Mouse (Mus musculus) testis, adult 2 months (tissue): Measurements from ENCODE around the gene Vipas39. TPM values are rescaled to one million over a fixed set of nuclear protein-coding genes. Genes with fewer than 3 reads are reported as not detected.

ENCODE experiments used
- H3K27ac ChIP-seq: fragments of 200-500 bp; 2 replicates; pipeline ENCODE4 v1.5.1; 2012; ENCODE audit warnings: low read depth, low read length; ENCODE audit not compliant: control insufficient read depth, insufficient read depth
- H3K27me3 ChIP-seq: fragments of 200-500 bp; 2 replicates; pipeline ENCODE4 v1.6.1; 2012; ENCODE audit warnings: mild to moderate bottlenecking, low read length, moderate library complexity; ENCODE audit not compliant: control insufficient read depth, insufficient read depth
- H3K36me3 ChIP-seq: fragments of 200-500 bp; 2 replicates; pipeline ENCODE4 v1.6.1; 2012; ENCODE audit warnings: mild to moderate bottlenecking, low read length; ENCODE audit not compliant: control insufficient read depth, insufficient read depth
- H3K4me1 ChIP-seq: fragments of 200-500 bp; 2 replicates; pipeline ENCODE4 v1.6.1; 2012; ENCODE audit warnings: low read length; ENCODE audit not compliant: control insufficient read depth, insufficient read depth
- H3K4me3 ChIP-seq: fragments of 200-500 bp; 2 replicates; pipeline ENCODE4 v1.5.1; 2012; ENCODE audit warnings: low read depth, mild to moderate bottlenecking, low read length, moderate library complexity, mixed read lengths; ENCODE audit not compliant: control insufficient read depth
- CTCF ChIP-seq: fragments of 200-500 bp; IDR thresholded peaks from 2 replicates; pipeline ENCODE4 v1.5.1; 2012; ENCODE audit warnings: low read depth, mild to moderate bottlenecking, inconsistent platforms, low read length, moderate library complexity; ENCODE audit not compliant: control insufficient read depth, insufficient read depth, insufficient replicate concordance
- POLR2A ChIP-seq: fragments of 200-500 bp; IDR thresholded peaks from 2 replicates; pipeline ENCODE4 v1.6.1; 2012; ENCODE audit warnings: low read depth, mild to moderate bottlenecking, inconsistent platforms, low read length, moderate library complexity; ENCODE audit not compliant: control insufficient read depth
- polyA plus RNA-seq: library from polyadenylated mRNA; depleted of rRNA; stranded (reverse); fragments of >200 nt; gene quantifications from 2 replicates; pipeline ENCODE4 v1.2.3, GENCODE M21; 2012

Gene Vipas39
- polyA plus RNA-seq, 1 experiment = 19.8 TPM

DNA sequence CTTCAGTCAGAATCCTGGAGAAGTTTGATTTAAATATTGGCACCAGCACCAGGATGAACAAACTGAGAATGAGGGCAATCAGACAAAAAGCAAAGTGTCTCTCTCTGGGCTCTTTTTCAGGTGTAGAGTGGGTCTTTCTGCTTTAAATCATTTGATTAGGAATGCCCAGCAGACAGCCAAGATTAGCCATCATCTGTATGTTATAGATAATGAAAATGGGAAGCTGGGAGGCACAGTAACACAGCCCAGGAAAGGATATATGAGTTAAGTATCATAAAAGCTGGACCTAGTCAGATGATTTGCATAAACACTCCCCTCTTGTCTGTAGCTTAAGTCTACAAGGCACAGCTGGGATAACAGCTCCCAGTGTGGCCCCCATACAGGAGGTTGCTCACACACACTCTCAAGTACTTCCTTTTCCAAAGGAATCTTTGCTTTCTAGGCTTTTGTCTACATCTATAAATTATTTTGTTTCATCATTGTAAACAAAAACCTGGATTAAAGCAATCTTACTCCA, 35.6 kb downstream of the Vipas39 start:
- no peak overlapping the region for H3K27ac ChIP-seq
- no peak overlapping the region for H3K4me3 ChIP-seq
- H3K27me3 ChIP-seq = no peaks in the 10 kb centered on the region
- no peaks in the 10 kb centered on the region for H3K36me3 ChIP-seq
- TF ChIP-seq POLR2A = no peak
- no peak for TF ChIP-seq CTCF
- no peaks in the 10 kb centered on the region for H3K4me1 ChIP-seq

DNA sequence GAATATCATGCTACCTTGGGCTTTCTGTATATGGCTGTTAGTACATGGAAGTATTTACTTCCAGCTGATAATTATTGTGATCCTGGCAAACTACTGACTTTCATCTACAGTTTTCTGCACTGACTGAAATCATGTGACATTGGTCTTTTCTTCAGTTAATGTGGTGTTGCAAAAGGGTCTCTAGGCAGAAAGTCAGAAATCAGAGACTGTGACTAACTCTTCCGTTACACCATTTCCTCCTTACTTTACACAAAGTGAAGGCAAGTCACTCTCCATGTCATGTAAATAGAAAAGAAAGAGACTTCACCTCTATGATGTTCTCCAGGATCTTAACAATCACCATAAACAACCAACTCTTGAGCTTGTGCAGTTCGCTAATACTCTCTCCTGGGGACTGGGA, 36.4 kb downstream of the Vipas39 start:
- Histone ChIP-seq H3K4me1 (no peaks in the 10 kb centered on the region), H3K36me3 (no peaks in the 10 kb centered on the region), H3K27me3 (no peaks in the 10 kb centered on the region), H3K4me3 (no peak overlapping the region), H3K27ac (no peak overlapping the region)
- TF ChIP-seq POLR2A = no peak
- no peak for TF ChIP-seq CTCF

DNA sequence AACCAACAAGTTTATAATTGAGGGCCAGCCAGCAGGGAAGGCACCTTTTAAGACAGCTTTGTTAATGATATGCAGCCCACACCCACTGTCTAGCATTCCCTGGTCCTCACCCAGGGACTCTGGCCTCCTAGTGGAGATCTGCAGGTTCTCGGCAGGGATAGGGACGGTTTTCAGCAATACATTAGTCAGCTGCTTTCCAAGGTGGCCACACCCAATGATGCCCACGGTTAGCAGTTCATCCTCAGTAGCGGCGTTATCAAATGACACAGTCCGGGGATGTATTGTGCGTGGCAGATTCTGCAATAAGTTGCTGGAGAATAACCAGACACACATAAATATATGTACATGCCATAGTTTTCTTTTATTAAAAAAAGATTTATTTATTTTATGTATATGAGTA, 39.3 kb downstream of the Vipas39 start:
- no peak overlapping the region for H3K27ac ChIP-seq
- no peaks in the 10 kb centered on the region for H3K27me3 ChIP-seq
- no peaks in the 10 kb centered on the region for H3K4me1 ChIP-seq
- no peaks in the 10 kb centered on the region for H3K36me3 ChIP-seq
- TF ChIP-seq POLR2A (no peak), CTCF (no peak)
- no peak overlapping the region for H3K4me3 ChIP-seq

DNA sequence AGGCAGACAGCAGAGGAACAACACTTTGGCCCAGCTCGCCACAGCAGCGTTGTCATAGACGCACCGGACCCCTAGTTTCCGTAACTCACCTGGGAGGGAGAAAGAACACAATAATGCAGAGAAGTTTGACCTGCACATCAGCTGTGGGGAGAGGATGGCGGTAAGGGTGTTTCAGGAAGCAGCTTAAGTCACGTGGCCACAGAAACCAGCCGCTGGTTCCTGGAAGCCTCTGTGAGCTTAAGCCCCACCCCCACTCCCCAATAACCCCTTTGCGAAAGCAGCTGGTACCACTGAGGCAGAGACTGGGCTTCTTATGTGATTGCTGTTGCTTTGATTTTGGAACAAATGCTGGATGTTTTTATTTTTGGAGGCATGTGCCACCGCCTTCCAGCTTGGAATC, 41.1 kb downstream of the Vipas39 start:
- no peaks in the 10 kb centered on the region for H3K36me3 ChIP-seq
- H3K27me3 ChIP-seq = no peaks in the 10 kb centered on the region
- H3K4me1 ChIP-seq = no peaks in the 10 kb centered on the region
- H3K4me3 ChIP-seq = no peak overlapping the region
- no peak overlapping the region for H3K27ac ChIP-seq
- TF ChIP-seq POLR2A = no peak
- no peak for TF ChIP-seq CTCF

DNA sequence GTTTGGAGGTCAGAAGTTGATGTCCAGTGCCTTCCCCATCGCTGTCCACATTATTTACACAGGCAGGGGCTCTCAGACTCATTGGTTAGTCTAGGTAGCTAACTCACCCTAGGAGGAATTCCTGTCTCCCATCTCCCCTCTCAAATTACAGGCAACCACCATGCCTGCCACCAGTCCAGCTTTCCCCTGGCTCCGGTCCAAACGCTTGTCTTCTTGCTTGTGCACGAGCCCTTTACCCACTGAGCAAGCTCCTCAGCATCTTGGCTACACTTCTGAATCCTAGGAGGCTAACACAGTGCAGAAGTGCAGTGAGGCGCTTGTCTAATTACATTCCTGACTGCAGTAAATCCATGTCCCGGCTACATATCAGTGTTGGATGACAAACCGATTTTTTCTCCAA, 46.7 kb downstream of the Vipas39 start:
- TF ChIP-seq POLR2A = no peak
- no peak for TF ChIP-seq CTCF
- H3K4me1 ChIP-seq = no peaks in the 10 kb centered on the region
- H3K36me3 ChIP-seq = no peaks in the 10 kb centered on the region
- no peak overlapping the region for H3K4me3 ChIP-seq
- no peak overlapping the region for H3K27ac ChIP-seq
- H3K27me3 ChIP-seq = no peaks in the 10 kb centered on the region

DNA sequence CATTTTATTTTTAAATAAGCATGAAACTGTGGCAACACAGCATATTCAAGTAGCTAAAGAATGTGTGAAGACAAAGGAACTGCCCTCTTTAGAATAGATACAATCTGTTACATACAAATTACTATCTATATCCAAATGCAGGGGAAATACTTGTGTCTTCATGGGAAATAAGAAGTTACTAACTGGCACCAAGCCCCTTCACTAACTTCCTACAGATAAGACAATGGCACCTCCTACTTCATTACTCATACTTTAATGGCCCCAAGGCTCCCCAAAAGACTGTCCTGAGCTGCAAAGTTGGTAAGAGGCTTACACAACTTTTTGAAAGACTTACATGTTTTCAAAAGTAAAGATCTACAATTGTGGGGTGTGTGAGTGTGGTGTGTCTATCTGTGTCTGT, 48.5 kb downstream of the Vipas39 start:
- no peaks in the 10 kb centered on the region for H3K36me3 ChIP-seq
- no peak overlapping the region for H3K4me3 ChIP-seq
- H3K27me3 ChIP-seq = no peaks in the 10 kb centered on the region
- no peak overlapping the region for H3K27ac ChIP-seq
- no peaks in the 10 kb centered on the region for H3K4me1 ChIP-seq
- no peak for TF ChIP-seq POLR2A
- no peak for TF ChIP-seq CTCF

DNA sequence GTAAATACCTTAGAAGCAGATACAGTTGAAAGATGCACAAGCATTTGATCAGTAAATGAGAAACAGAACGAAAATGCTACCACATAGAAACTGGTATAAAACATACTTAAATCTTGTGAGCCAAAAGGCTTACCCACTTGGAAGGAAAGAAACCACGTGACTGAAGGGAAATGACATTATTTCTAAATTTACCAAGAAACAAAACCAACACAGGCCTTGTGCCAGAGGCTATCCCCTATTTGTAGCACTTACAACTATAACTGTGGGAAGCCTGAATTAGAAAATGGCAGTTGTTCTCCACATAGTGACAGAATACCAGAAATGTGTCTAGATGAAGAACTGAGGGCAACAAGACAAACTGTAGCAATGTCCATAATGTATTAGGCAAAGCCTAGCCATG, 50.0 kb downstream of the Vipas39 start:
- Histone ChIP-seq H3K36me3 (no peaks in the 10 kb centered on the region), H3K4me3 (no peak overlapping the region), H3K27ac (no peak overlapping the region), H3K4me1 (no peaks in the 10 kb centered on the region), H3K27me3 (no peaks in the 10 kb centered on the region)
- TF ChIP-seq CTCF = no peak
- TF ChIP-seq POLR2A = no peak
